Mouse (Mus musculus) spleen, adult 12 weeks (tissue): ENCODE data around the gene Hrg.
"Not testable (repeated sequence)": the region's sequence is repeated elsewhere in the genome, so short reads cannot be mapped to it uniquely, and the experiment has no call there.

Experiments used
- DNase-seq: peaks from one replicate; pipeline ENCODE4 v3.0.0; 2022; ENCODE audit warnings: low spot score

Gene Hrg

GRCm38 (mm10) chr16:22950840-22951395, at the start of gene Hrg:
Gene Hrg, plus strand, starts transcription at chr16:22951072.
- DNase-seq = no peak

DNA sequence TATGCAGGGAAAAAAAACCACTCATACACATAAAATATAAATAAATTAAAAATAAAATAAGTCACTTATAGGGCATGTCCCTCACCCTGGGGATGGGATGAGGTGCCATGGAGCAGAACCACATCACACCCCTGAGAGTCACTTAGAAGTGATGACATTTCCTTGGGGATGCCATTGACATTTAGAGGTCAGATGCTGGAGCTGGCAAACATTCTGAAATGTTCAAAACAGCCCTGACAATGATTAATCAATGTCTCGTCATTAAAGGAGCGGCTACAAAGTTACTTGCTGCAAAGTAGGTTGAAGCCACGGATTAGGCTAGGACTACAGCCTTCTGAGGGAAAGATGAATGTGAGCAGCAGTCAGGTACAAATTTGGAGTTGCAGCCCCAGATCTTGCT, 49.5 kb upstream of the Hrg start:
- no peak for DNase-seq

DNA sequence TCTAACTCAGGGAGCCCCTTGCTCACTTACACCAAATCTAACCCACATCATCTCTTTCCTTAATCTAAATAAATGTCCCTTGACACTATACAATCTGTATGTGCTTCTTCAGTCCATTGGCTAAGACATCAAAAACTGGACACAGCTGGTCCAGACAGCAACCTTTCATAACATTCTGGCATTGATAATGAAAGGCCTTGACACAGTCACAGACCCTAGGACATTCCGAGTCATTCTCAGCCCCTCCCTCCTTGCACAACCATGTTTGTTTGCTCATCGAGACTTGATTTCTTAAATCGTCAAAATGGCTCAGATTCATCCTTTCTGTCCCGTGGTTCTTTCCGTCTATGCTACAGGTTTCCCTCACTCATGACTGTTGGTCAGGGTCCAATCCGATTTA, 41.6 kb upstream of the Hrg start:
- DNase-seq = no peak

DNA sequence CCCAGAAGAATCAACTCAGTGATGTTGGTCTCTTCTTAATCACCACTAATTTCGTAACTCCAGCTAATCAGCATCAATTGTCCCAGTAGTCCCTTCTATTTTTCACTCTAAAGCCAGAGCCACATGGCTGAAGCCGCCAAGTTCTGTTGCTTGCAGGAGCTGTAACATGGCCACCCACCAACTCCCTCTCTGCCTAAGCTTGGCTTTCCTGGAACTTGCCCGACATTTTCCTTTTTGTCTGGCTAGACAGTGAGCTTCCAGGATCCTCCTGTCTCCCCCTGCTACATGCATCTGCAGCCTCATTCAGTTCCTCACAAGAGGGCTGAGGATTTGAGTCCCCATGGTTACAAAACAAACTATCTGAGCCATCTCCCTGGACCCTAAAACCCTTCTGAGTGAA, 38.9 kb upstream of the Hrg start:
- DNase-seq = no peak

DNA sequence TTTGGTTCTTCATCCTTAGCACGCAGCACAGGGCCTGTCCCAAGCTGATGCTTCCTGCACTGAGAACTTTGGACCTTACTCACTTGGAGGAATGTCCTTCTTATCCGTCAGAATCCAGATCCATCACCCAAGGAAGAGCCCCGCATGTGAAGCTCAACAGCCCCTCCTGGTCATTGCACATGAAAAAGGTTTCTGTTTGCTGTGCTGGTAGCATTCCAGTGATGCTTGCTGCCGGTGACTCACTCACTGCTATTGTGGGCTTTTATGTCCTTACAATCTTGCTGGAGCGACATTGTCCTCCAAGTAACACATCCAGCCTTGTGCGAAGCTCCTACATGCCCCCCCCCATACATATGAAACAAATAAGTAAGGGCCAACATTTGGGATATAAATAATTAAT, 38.0 kb upstream of the Hrg start:
- DNase-seq = no peak

DNA sequence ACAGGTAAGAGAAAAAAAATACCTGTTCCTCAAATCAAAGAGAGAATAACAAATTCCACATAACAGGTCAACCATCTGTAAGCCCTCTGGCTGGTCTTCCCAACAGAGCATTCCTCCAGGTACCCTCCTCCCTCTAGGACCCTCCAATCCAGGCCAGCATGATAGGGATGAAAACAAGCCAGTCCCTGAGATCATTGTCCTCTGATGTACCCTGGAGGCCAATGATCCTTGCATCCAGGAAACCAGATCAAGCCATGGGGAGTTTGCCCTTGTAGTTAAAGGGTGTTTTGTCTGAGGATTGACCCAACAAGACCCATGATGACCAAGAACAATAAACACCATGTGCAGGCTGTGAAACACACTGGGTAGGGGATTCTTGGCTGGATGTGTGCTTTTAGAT, 36.6 kb upstream of the Hrg start:
- no peak for DNase-seq

DNA sequence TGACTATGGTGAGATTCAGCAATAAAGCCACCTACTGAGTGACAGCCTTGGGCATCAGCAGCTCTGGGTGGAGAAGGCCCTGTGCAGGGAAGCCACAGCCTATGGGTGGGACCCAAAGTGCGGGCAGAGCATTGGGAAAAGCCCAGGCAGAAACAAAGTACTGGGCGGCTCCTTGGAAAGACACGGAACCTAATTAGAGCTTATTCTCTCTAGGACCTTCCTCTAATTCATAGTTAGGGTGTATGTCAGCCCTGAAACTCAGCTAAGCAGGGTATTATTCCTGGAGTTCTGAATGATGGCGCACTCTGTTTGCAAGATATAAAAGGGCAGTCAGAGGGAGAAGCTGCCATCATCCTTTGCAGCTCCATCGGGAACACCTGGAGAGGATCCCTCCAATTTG, 32.8 kb upstream of the Hrg start, which contains the start of gene Fetub:
TSS of gene Fetub (plus strand) at position 301 of the 400 bp plus-strand sequence.
- DNase-seq = no peak

GRCm38 (mm10) chr16:22918664-22919312, 32.1 kb upstream of the Hrg start:
- DNase-seq = no peak

- DNase-seq = no peak
Measured at GRCm38 (mm10) chr16:22919971-22920854, 30.7 kb upstream of the Hrg start.

GRCm38 (mm10) chr16:22921761-22922160, 29.1 kb upstream of the Hrg start:
- DNase-seq = no peak

DNA sequence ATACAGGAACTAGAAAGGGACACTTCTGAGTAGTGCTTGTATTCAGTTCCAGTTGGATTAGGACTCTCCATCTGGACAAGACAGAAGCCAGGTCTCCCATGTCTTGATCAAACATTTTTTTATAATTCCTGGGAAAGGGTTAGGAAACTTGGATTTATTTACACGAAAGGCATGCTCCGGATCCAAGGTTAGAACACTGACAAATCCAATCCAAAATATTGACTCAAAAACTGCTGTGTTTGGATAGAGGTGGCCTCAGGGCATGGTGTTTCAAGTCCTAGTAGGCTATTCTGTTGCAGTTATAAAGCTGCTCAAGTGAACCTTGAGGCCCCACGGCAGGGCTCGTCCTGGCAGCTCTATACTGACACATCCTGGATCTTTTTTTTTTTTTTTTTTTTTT, 28.4 kb upstream of the Hrg start:
- no peak for DNase-seq

DNA sequence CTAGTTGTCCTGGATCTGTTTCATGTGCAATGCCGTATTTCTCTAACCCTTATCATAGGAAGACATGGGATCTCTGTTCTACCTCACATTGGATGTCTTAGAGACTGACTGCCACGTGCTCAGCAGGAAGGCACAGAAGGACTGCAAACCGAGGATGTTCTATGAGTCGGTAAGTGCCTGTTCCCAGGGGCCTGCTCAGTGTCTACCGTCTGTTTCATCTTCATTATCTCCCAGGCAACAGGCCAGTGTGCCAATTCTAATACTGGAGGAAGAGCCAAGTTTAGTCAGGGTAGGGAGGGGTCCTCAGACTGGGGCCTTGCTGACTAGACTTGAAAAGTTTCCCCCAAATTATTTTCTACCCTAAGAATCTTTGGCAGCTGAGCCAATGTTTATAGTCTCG, 21.3 kb upstream of the Hrg start:
- DNase-seq = no peak

- DNase-seq = no peak
Measured at GRCm38 (mm10) chr16:22931431-22932200, 19.3 kb upstream of the Hrg start.

DNA sequence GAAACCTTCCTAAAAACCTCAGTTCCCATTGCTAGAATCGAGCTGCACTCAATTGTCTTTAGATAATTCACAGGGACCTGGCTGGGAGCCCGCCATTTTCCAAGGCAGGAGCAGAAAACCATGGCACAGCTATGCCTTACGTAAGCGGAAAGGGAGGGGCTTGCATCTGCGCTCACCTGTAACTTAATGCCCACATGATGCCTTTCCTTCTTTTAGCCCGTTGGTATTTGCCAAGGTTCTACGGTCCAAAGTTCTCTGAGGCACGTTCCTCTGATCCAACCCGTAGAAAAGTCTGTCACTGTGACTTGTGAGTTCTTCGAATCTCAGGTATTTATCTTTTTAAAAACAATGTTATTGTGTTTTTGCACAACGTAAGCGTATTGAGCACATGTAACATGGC, 13.2 kb upstream of the Hrg start:
- no peak for DNase-seq

GRCm38 (mm10) chr16:22938541-22938940, 12.3 kb upstream of the Hrg start:
- DNase-seq = no peak

GRCm38 (mm10) chr16:22939120-22939695, 11.7 kb upstream of the Hrg start:
- DNase-seq = no peak

DNA sequence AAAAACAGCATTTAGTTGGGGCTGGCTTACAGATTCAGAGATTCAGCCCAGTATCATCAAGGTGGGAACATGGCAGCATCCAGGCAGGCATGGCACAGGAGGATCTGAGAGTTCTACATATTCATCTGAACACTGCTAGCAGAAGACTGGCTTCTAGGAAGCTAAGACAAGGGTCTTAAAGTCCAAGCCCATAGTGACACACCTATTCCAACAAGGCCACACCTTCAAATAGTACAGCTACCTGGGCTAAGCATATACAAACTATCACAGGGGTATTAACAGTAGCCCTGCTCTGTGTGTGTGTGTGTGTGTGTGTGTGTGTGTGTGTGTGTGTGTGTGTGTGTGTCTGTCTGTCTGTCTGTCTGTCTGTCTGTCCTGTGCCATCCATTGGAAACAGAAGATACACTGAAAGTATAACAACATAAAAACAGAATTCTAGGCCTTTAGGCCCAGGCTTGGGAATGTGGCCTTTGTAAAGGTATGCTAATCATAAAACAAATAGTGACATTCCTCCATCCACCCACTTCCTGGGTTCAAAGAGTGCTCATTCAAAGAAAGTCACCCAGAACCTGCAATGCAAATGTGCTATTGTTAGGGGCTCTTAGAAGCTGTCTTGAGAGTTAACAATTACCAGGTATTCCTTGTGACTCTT, 8.9 kb upstream of the Hrg start:
- DNase-seq = not testable (repeated sequence)

DNA sequence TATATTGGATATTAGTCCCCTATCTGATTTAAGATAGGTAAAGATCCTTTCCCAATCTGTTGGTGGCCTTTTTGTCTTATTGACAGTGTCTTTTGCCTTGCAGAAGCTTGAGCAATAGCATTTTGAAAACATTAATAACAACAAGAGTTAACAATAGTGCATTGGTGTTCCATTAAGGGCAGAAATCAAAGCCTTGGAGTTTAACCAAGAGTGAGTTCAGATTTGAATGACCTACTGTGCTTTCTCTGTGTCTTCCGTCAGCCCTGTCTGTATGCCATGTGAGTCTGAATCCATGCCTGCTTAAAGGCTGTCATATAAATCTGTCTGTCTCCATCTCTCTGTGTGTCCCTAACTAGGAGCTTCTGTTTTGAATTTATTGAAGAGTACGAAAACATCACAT, 3.5 kb upstream of the Hrg start:
- DNase-seq = no peak

- no peak for DNase-seq
Measured at GRCm38 (mm10) chr16:22953069-22953468, 2.2 kb downstream of the Hrg start.

GRCm38 (mm10) chr16:22955397-22956084, 4.7 kb downstream of the Hrg start:
- no peak for DNase-seq

- no peak for DNase-seq
Measured at GRCm38 (mm10) chr16:22956085-22956439, 5.2 kb downstream of the Hrg start.
